Mouse (Mus musculus) testis, adult 2 months (tissue): ENCODE results near the gene Zpr1.

Experiments
- CTCF ChIP-seq: fragments of 200-500 bp; IDR thresholded peaks from 2 replicates; pipeline ENCODE4 v1.5.1; 2012; ENCODE audit warnings: low read depth, mild to moderate bottlenecking, inconsistent platforms, low read length, moderate library complexity; ENCODE audit not compliant: control insufficient read depth, insufficient read depth, insufficient replicate concordance
- POLR2A ChIP-seq: fragments of 200-500 bp; IDR thresholded peaks from 2 replicates; pipeline ENCODE4 v1.6.1; 2012; ENCODE audit warnings: low read depth, mild to moderate bottlenecking, inconsistent platforms, low read length, moderate library complexity; ENCODE audit not compliant: control insufficient read depth

DNA sequence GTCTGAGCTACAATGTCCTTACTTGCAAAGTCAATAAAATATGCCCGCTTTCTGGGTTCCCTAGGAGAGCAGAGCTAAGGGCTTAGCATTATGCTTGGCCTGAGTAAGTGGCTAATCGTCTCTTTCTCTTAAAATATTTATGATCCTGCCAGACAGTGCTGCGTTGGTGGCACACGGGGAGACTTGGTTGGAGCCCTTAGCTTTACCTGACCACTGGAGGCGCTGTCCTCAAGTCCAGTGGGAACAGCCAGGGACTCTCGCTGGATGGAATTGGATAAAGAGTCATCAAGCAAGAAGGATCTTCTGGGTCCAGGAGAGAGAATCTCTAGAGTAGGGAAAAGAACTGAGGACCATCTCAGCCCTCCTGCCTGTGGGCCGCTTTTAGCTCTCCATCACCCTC is 36.3 kb downstream of the Zpr1 start:
- peak; percentile 13; the same call in 1 of the 2 replicates for TF ChIP-seq CTCF
- TF ChIP-seq POLR2A: no peak
